Mouse (Mus musculus) neural tube, embryonic 11.5 days (tissue): ENCODE measurements around the gene 4933428G20Rik. TPM values are rescaled to one million over a fixed set of nuclear protein-coding genes. Genes with fewer than 3 reads are reported as not detected.

ENCODE experiments used
- ATAC-seq: fragments of 200-750 bp; cut with Nextera tagmentation; 2 replicates; pipeline ENCODE4 v1.8.0; 2017; ENCODE audit warnings: moderate number of reproducible peaks, mild to moderate bottlenecking, moderate TSS enrichment, moderate library complexity; ENCODE audit not compliant: insufficient read depth, low FRiP score, low TSS enrichment
- DNase-seq: peaks from one replicate; pipeline ENCODE4 v3.0.0-alpha.2; 2015; ENCODE audit warnings: low spot score
- H3K27ac ChIP-seq: fragments of 300-500 bp; sonication (generic); 2 replicates; pipeline ENCODE4 v1.5.1; 2014; ENCODE audit warnings: low read depth, mild to moderate bottlenecking, low read length
- H3K27me3 ChIP-seq: fragments of 300-500 bp; sonication (generic); 2 replicates; pipeline ENCODE4 v1.6.1; 2014; ENCODE audit warnings: mild to moderate bottlenecking, low read length, mixed read lengths; ENCODE audit not compliant: control insufficient read depth, insufficient read depth
- H3K36me3 ChIP-seq: fragments of 300-500 bp; sonication (generic); 2 replicates; pipeline ENCODE4 v1.6.1; 2014; ENCODE audit warnings: mild to moderate bottlenecking, low read length, moderate library complexity, mixed read lengths; ENCODE audit not compliant: control insufficient read depth, insufficient read depth
- H3K4me1 ChIP-seq: fragments of 300-500 bp; sonication (generic); 2 replicates; pipeline ENCODE4 v1.6.1; 2014; ENCODE audit warnings: low read length, mixed read lengths; ENCODE audit not compliant: control insufficient read depth, insufficient read depth
- H3K4me2 ChIP-seq: fragments of 300-500 bp; sonication (generic); 2 replicates; pipeline ENCODE4 v1.6.1; 2014; ENCODE audit warnings: low read depth, mild to moderate bottlenecking, moderate library complexity
- H3K4me3 ChIP-seq: fragments of 300-500 bp; sonication (generic); 2 replicates; pipeline ENCODE4 v1.5.1; 2014; ENCODE audit warnings: low read depth, low read length
- H3K9ac ChIP-seq: fragments of 300-500 bp; sonication (generic); 2 replicates; pipeline ENCODE4 v1.6.1; 2014; ENCODE audit warnings: mild to moderate bottlenecking, low read length
- H3K9me3 ChIP-seq: fragments of 300-500 bp; sonication (generic); 2 replicates; pipeline ENCODE4 v1.6.1; 2016; ENCODE audit warnings: low read length; ENCODE audit not compliant: control insufficient read depth
- WGBS: fragments of 180-500 bp; shearing (Covaris S2); extraction: QIAGEN DNeasy Blood & Tissue Kit; methylation state at CpG from one replicate; pipeline ENCODE4 v1.1.7; 2014; 5-methylcytosine and 5-hydroxymethylcytosine counted together
- polyA plus RNA-seq: library from polyadenylated mRNA; unstranded; fragments of >200 nt; fragmentation: Nextera tagmentation; extraction: Ambion mirVana; gene quantifications from 2 replicates; pipeline ENCODE4 v1.2.1, GENCODE M21; 2014

Gene 4933428G20Rik
- polyA plus RNA-seq, 1 experiment from 2014 or later = not detected

DNA sequence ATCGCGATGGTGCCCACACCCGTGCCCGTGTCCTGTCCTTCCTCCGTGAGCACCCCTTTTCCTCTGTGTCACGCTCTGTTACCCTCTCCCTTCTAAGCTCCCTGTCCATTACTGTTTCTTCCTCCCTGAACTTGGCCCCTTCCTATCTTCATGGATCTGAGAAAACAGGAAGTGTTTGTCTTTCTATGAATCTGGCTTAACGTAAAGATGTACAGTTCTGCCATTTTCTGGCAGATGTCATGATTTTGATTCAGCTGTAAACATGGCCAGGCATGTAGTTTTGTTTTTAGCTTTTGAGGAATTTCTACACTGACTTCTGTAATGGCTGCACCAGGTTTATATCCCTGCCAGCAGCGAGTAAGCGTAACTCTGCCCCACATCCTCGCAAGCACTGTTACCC, 21.1 kb downstream of the 4933428G20Rik start:
- DNase-seq (no peak), ATAC-seq (no peak)
- Histone ChIP-seq H3K27me3 (no peaks in the 10 kb centered on the region), H3K9me3 (no peaks in the 10 kb centered on the region), H3K4me1 (no peaks in the 10 kb centered on the region), H3K4me3 (no peak overlapping the region), H3K9ac (no peak overlapping the region), H3K36me3 (peaks cover 2% of the 10 kb centered on the region; the same call in 1 of the 2 replicates), H3K4me2 (no peak overlapping the region), H3K27ac (no peak overlapping the region)
- whole genome bisulfite sequencing = 94% methylated on average over 10 of the region's 10 CpGs

DNA sequence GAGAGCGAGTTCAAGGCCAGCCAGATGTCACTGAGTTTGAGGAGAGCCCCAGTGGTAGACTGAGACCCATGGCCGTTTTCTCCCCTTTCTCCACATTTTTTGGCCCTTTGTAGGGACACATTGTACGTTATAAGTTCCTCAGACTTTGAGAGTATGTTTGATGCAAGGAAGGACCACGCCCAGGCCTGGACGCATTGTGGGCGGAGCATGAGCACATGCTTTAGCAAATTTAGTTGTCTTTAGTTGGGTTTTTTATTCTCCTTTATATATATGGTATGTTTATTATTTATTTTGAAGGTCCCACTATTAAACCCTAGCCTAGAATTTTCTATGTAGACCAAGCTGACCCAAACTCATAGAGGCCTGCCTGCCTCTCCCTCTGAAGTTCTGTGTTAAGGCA, 21.8 kb downstream of the 4933428G20Rik start:
- peaks cover 2% of the 10 kb centered on the region; the same call in 1 of the 2 replicates for H3K36me3 ChIP-seq
- no peak overlapping the region for H3K9ac ChIP-seq
- WGBS = 84% methylated on average over 6 of the region's 6 CpGs
- ATAC-seq (no peak), DNase-seq (no peak)
- no peaks in the 10 kb centered on the region for H3K9me3 ChIP-seq
- no peak overlapping the region for H3K4me3 ChIP-seq
- no peaks in the 10 kb centered on the region for H3K4me1 ChIP-seq
- H3K27me3 ChIP-seq = no peaks in the 10 kb centered on the region
- no peak overlapping the region for H3K27ac ChIP-seq
- no peak overlapping the region for H3K4me2 ChIP-seq

DNA sequence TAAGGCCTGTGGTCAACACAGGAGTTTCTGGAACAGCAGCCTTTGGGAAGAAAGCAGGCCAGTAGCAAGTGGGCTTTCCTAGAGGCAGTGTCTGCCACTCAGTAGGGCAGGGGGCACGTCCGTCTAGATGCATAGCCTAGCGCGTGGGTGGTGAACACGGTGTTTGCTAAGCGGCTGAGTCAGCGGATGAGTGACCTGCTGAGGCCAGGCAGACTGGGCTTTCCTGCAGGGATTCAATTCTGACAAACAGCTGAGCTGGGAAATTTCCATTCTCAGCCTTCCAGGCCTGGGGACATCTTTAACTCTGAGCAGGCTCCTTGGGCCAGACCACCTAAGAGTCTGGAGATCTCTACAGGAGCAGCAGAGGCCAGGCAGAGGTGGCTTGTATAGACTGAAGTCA, 22.7 kb downstream of the 4933428G20Rik start:
- Histone ChIP-seq H3K27me3 (no peaks in the 10 kb centered on the region), H3K9ac (no peak overlapping the region), H3K36me3 (peaks cover 2% of the 10 kb centered on the region; the same call in 1 of the 2 replicates), H3K27ac (no peak overlapping the region), H3K4me3 (no peak overlapping the region), H3K4me2 (no peak overlapping the region), H3K4me1 (no peaks in the 10 kb centered on the region), H3K9me3 (no peaks in the 10 kb centered on the region)
- whole genome bisulfite sequencing = 87% methylated on average over 7 of the region's 7 CpGs
- no peak for ATAC-seq
- DNase-seq = no peak

DNA sequence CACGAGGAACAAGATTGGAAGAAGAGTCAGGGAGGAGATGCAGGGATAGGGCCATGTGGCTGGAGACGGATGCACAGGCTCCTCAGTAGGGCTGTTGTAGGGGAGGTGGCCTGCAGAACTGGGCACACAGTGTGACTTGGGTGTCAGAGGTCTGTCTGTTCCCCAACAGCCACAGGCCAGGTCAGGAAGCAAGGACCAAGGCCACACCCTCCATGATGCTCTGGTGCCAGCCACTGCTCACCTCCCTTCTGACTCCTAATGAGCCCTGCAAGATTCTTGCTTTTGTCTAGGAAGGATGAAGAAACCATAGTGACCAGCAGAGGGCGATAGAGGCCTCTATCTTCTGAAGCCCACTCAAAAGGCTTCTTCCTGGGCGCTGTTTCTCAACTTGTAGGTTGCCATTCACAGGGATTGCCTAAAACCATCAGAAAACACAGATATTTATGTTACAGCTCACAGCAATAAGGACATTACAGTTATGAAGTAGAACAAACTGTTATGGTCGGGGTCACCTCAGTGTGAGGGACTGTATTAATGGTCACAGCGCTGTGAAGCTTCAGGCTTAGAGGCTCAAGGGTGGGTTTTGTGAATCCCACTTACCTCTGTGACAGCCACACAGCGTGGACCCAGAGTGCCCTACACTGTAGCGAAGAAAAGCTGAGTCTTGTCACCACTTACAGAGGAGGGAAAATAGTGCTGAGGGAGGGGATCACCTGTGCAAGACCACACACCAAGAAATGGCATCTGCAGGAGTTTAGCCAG, 23.6 kb downstream of the 4933428G20Rik start:
- no peak overlapping the region for H3K4me3 ChIP-seq
- WGBS = 64% methylated on average over 8 of the region's 8 CpGs
- H3K4me1 ChIP-seq = no peaks in the 10 kb centered on the region
- no peak for ATAC-seq
- peak; percentile 70 for DNase-seq
- H3K27me3 ChIP-seq = no peaks in the 10 kb centered on the region
- no peaks in the 10 kb centered on the region for H3K9me3 ChIP-seq
- no peak overlapping the region for H3K27ac ChIP-seq
- H3K36me3 ChIP-seq = peaks cover 2% of the 10 kb centered on the region; the same call in 1 of the 2 replicates
- no peak overlapping the region for H3K4me2 ChIP-seq
- no peak overlapping the region for H3K9ac ChIP-seq

DNA sequence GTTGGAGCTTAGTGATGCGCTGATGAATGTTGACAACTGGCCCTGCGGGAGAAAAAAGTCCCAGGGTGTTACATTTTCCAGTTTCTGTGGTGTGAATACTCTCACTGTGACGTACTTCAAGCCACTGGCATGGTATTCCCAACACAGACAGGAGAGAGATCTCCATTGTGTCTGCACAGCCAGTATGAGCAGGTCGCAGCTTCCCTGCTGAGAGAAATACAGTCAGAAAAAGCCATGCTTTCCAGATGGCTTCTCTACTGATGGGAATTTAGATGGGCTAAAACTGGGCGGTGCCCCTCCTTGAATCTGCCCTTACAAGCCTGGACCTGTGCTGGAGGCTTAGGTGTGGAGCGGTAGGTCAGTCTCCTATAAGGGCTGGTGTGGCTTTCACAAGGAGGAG, 28.9 kb downstream of the 4933428G20Rik start:
- no peaks in the 10 kb centered on the region for H3K9me3 ChIP-seq
- no peak for DNase-seq
- WGBS = 76% methylated on average over 6 of the region's 6 CpGs
- H3K27ac ChIP-seq = no peak overlapping the region
- no peak overlapping the region for H3K9ac ChIP-seq
- no peak overlapping the region for H3K4me2 ChIP-seq
- ATAC-seq = no peak
- H3K27me3 ChIP-seq = no peaks in the 10 kb centered on the region
- no peaks in the 10 kb centered on the region for H3K36me3 ChIP-seq
- no peaks in the 10 kb centered on the region for H3K4me1 ChIP-seq
- H3K4me3 ChIP-seq = no peak overlapping the region

DNA sequence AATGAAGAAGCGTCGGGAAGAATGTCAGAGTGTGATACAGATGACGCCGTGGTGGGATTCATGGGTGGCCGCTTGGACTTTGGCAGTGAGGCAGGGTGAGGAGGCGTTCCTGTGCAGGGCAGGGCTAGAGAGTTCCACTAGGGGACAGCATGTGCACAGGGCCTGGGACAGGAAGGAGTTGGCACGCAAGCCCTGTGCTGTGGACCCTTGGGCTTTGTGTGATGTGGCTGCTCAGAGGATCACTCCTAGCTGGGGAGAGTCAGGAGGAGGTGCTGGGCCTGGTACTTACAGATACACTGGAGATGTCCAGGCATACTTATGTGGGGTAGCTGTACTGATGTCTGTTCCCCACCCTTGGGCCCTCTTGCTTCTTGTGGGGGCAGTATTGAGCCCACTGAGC, 30.3 kb downstream of the 4933428G20Rik start:
- Histone ChIP-seq H3K27me3 (no peaks in the 10 kb centered on the region), H3K4me2 (no peak overlapping the region), H3K27ac (no peak overlapping the region), H3K36me3 (no peaks in the 10 kb centered on the region), H3K4me3 (no peak overlapping the region), H3K9ac (no peak overlapping the region), H3K9me3 (no peaks in the 10 kb centered on the region), H3K4me1 (no peaks in the 10 kb centered on the region)
- DNase-seq (no peak), ATAC-seq (no peak)
- WGBS = 91% methylated on average over 7 of the region's 7 CpGs

DNA sequence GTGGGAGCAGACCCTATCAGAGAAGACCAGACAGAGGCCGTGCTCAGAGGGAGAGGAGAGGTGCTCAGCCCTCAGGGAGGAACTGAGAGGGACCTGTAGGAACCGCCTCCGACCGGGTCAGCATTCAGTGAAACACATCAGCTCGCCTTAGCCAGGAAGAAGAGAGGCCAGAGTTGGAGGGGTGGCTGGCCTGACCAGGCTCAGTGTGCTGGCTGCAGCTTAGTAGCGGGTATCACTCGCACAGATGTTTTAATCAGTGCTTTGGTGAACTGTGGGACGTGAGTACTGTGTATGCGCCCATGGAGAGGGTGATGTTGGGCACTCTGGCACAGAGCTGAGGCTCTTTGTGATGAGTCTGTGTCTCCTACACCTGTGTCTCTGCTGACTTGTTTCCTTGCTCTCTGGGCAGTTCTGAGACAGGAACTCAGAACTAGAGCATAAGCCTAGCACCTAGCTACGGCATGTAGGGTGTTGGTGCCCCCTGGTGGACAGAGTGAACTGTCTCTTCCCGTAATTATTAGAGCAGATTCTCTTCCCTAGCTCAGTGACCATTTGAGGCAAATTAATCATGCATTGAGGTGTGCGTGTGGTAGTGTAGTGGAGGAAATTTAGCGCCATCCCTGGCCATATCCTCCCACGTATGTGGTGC, 31.4 kb downstream of the 4933428G20Rik start:
- Histone ChIP-seq H3K4me3 (no peak overlapping the region), H3K4me1 (no peaks in the 10 kb centered on the region), H3K27ac (no peak overlapping the region), H3K4me2 (no peak overlapping the region), H3K9me3 (no peaks in the 10 kb centered on the region), H3K27me3 (no peaks in the 10 kb centered on the region), H3K9ac (no peak overlapping the region; the same call in 1 of the 2 replicates), H3K36me3 (no peaks in the 10 kb centered on the region)
- 47% methylated on average over 14 of the region's 14 CpGs for WGBS
- DNase-seq = peak; percentile 85
- ATAC-seq = peak; percentile 38; the same call in 1 of the 2 replicates

DNA sequence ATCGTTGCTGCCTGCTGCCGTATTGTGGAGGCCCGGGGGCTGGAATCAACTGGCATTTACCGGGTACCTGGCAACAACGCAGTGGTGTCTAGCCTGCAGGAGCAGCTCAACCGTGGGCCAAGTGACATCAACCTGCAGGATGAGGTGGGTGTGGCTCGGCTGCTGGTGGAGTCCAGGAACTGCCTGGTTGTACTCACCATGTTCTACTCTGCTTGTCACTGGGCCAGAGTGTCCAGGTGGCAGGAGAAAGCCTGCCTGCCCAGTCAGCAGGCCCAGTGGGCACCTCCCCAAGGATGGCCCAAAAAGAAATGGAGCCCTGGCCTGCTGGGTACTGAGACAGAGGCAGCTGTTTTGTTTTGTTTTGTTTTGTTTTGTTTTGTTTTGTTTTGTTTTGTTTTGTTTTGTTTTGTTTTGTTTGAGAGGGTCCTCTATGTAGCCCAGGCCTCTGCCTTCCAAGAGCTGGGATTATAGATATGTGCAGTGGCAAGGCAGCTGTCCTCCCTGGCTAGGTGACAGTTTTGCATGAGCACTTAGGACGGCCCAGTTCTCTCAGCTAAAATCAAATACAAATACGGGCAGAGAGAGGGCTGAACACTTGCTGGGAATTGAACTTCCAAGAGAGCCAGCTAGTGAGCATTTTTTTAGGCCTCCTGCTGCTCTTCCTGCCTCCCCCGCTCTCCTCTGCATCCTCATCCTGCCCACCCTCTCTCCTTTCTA, 33.5 kb downstream of the 4933428G20Rik start:
- no peaks in the 10 kb centered on the region; the same call in 1 of the 2 replicates for H3K27me3 ChIP-seq
- DNase-seq (no peak), ATAC-seq (no peak)
- H3K36me3 ChIP-seq = peaks cover 2% of the 10 kb centered on the region
- WGBS = 80% methylated on average over 10 of the region's 10 CpGs
- H3K4me2 ChIP-seq = no peak overlapping the region
- no peaks in the 10 kb centered on the region for H3K4me1 ChIP-seq
- H3K27ac ChIP-seq = no peak overlapping the region
- no peaks in the 10 kb centered on the region for H3K9me3 ChIP-seq
- no peak overlapping the region for H3K4me3 ChIP-seq
- H3K9ac ChIP-seq = no peak overlapping the region
